Mouse (Mus musculus) T-helper 2 cell (primary cell): ENCODE data around the gene Icam1.

ENCODE experiments used
- in situ Hi-C: fragments of 300-600 bp; cut with MboI, MseI; formaldehyde crosslinking; loops from one replicate; pipeline ENCODE4 v1.15.1; 2025; ENCODE audit warnings: high pct_unique_total_duplicates

Icam1 gene

DNA sequence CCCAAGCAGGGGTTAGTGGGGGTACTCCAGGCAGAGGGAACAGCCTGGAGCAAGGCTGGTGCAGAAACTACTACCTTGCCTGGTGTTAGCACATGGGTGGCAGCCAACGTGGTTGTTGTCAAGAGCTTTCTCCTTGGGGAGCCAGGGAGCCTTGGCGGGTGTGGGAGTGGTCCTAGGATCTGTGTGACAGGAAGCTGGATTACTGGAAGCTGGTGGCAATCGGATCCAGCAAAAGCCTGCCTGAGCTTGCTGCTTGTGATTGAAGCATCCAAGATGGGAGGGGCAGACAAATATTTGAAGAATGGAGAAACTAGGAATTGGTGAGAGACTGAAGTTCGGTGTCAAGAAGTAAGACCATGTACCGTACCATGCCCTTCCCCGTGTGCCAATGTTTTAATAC lies 6.5 kb downstream of the Icam1 start:
- in situ Hi-C loops, result no loop called here

DNA sequence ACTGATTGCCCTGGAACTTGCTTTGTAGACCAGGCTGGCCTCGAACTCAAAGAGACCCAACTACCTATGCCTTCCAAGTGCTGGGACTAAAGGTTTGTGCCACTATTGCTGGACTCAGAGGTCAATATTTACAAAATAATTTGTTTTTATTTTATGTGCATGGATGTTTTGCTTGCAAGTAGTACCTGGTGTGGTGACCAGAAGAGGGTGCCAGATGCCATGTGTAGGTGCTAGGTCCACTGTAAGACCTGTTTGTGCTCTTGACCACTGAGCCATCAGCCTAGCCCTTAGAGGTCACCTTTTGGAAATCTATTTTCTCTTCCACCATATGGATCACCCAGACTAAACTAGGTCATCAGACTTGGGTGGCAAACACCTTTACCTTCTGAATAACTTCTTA lies 6.9 kb downstream of the Icam1 start:
- in situ Hi-C loops, result no loop called here

DNA sequence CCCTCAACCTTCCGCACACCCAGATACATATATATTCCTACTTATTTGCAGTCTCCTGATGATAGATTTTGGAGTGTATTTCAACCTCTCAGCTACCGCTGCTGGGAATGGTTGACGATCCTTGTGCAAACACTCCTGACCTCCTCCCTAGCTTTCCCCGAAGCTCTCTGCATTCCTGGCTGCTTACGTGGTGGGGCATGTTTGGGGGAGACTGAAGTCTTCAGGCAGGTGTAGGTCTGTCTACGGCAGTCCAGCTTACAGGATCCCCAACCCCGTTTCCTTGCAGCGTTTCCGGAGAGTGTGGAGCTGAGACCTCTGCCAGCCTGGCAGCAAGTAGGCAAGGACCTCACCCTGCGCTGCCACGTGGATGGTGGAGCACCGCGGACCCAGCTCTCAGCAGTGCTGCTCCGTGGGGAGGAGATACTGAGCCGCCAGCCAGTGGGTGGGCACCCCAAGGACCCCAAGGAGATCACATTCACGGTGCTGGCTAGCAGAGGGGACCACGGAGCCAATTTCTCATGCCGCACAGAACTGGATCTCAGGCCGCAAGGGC lies 9.5 kb downstream of the Icam1 start:
- in situ Hi-C loops, result loop anchor here (5.0 kb wide), 1 partner anchor 117 kb away; no protein-coding TSS in a partner anchor

DNA sequence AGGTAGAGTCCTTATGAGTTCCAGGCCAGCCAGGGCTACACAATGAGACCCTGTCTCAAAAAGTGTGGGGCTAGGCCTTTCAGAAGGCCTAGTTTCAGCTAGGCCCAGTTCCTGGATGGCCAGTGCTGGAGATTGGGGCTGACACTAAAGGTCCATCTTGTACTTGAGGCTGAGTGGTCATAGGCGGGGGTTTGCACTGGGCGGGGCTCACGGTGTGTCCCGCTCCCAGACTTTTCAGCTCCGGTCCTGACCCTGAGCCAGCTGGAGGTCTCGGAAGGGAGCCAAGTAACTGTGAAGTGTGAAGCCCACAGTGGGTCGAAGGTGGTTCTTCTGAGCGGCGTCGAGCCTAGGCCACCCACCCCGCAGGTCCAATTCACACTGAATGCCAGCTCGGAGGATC lies 11.1 kb downstream of the Icam1 start:
- in situ Hi-C loops, result loop anchor here (5.0 kb wide), 1 partner anchor 115 kb away; no protein-coding TSS in a partner anchor

DNA sequence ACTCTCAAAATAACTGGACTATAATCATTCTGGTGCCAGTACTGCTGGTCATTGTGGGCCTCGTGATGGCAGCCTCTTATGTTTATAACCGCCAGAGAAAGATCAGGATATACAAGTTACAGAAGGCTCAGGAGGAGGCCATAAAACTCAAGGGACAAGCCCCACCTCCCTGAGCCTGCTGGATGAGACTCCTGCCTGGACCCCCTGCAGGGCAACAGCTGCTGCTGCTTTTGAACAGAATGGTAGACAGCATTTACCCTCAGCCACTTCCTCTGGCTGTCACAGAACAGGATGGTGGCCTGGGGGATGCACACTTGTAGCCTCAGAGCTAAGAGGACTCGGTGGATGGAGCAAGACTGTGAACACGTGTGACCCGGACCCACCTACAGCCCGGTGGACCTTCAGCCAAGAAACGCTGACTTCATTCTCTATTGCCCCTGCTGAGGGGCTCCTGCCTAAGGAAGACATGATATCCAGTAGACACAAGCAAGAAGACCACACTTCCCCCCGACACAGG lies 12.0 kb downstream of the Icam1 start:
- in situ Hi-C loops, result loop anchor here (5.0 kb wide), 1 partner anchor 114 kb away; no protein-coding TSS in a partner anchor

DNA sequence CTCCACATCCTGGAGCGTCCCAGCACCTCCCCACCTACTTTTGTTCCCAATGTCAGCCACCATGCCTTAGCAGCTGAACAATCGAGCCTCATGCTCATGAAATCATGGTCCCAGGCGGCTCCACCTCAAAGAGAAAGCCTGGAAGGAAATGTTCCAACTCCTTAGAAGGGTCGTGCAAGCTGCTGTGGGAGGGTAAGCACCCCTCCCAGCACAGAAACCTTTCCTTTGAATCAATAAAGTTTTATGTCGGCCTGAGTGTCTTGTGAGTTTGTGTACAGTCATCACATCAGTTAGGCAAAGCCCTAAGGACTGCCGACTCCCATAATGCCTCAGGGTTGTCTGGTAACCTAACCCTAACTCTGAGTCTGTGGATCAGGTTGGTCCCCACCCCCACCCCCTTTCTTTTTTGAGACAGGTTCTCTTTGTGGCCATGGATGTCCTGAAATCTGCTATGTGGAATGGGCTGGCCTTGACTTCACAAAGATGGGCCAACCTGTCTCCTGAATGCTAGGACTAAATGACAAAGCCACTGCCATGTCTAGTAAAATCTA lies 12.8 kb downstream of the Icam1 start:
- in situ Hi-C loops, result loop anchor here (5.0 kb wide), 1 partner anchor 114 kb away; no protein-coding TSS in a partner anchor

DNA sequence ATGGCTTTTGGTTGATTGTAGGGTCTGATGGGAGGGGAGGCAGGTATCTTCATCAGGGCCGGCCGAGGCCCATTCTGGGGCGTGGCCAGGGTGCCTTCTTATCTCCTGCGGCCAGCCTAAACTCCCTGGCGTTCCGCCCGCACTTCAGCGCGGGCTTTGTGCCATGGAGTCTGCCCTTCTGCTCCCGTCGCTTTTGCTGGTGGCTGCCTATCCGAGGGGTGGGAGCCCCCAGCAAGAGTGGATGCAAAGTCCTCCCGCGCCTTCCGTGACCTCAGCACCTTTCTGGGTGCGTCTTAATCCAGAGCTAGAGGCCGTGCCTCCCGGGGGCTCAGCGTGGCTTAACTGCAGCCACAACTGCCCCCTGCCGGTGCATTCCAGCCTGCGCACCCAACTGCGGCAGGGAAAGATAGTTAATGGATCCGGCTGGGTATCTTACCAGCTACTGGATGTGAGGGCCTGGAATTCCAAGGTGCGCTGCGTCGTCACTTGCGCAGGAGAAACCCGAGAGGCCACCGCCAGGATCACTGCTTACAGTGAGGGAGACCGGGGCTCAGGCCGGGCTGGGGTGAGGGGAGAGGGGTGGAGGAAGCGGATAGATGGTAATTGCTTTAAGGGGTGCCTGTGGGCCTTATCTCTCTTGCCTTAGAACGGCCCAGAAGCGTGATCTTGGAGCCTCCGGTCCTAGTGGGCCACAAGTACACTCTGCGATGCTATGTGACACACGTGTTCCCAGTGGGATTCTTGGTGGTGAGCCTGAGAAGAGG lies 13.7 kb downstream of the Icam1 start, which contains the start of gene Icam4:
Gene Icam4, plus strand, starts transcription at position 83 of the 764 bp plus-strand sequence.
- in situ Hi-C loops, result loop anchor here (5.0 to 10.0 kb wide), 2 partner anchors 113 to 1195 kb away; partner anchors contain the start of gene Zfp809

DNA sequence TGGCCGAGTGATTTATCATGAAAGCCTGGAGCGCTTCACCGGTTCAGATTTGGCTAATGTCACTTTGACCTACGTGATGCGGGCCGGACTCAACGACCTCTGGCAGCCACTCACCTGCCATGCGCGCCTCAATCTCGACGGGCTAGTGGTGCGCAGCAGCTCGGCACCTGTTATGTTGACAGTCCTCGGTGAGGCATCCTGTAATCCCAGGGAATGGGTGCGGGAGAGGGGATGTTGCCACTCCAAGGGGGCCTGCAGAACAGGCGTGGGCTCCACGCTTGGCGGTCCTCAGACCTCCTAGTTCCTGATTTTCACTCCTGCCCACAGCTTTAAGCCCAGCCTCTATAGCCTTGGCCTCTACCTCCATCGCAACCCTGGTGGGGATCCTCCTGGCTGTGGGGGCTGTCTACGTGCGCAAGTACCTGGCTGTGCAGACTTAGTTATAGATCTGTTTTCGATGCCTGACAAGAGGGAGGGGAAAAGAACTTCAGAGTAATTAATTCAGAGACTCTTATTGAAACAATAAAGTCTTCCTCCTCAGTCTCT lies 14.3 kb downstream of the Icam1 start:
- in situ Hi-C loops, result loop anchor here (10.0 kb wide), 1 partner anchor 1195 kb away; the partner anchor contains the start of gene Zfp809

DNA sequence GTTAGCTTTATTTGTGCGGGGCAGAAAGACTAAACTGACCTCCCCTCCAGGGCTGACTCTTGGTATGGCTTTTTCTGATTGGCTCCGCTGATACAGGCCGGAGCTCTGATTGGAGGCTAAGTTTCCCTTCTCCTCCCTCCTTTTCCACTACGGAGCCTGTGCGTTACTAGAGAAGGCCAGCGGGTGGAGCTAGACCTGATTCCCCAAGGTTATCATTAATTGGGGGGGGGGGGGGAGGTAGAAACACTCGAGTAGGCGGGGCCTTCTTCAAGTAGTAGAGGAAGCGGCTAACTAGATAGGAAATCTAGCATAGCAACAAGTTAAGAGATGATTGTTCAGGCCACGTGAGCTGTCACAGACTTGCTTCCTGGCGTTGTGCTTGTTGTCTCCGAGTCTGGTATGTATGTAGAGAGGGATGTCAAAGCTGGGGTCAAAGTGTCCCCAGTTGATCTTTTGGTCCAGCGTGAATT lies 15.0 kb downstream of the Icam1 start:
- in situ Hi-C loops, result loop anchor here (10.0 kb wide), 1 partner anchor 1194 kb away; the partner anchor contains the start of gene Zfp809

DNA sequence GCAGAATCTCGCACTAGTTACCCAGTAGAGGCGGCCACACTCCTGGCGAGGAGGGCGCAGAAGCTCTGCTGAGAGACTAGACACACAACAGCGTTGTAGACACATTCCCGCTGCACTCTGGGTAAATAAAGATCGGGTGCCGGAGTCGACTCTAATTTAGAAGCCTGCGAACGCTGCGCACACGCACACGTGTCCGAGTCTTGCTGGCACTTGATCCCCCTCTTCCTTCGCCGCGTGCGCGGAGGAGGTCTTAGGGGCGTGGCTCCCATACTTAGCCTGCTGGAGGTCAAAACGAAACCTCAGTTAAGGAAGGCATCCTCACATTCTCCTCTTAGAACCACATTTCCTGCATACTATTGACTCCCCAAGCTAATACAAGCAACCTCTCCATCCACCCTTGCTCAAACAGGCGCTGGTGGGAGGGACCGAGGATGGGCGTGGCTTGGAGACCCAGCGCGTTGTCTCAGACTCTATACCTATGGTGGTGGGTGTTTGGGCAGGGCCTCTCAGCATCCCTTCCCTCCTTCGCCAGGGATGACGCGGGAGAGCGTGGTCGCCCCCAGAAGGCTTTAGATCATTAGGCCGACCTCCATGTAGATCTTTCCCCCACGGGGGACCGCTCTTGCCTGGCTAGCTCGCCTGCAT lies 15.6 kb downstream of the Icam1 start:
- in situ Hi-C loops, result loop anchor here (10.0 kb wide), 1 partner anchor 1193 kb away; the partner anchor contains the start of gene Zfp809

DNA sequence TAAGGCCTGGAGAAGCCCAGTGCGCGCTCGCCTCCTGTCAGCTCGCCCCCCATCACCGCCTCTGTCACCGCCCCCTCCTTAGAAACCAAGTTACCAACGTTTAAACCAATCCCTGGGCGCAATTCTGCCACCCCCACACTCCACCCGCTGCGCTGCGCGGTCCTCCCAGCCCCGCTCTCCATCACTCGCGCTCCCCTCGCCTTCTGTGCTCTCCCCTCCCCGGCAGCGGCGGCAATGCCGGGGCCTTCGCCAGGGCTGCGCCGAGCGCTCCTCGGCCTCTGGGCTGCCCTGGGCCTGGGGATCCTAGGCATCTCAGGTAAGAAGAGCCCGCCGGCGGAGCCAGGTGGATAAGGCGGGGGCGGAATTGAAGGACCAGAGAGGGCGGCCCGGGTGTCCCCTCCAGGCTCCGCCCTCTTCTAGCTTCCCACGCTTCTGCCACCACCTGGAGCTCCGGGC lies 16.1 kb downstream of the Icam1 start, which contains the start of gene Icam5:
Gene Icam5, plus strand, starts transcription at position 178 of the 456 bp plus-strand sequence.
- in situ Hi-C loops, result loop anchor here (10.0 kb wide), 1 partner anchor 1193 kb away; the partner anchor contains the start of gene Zfp809

DNA sequence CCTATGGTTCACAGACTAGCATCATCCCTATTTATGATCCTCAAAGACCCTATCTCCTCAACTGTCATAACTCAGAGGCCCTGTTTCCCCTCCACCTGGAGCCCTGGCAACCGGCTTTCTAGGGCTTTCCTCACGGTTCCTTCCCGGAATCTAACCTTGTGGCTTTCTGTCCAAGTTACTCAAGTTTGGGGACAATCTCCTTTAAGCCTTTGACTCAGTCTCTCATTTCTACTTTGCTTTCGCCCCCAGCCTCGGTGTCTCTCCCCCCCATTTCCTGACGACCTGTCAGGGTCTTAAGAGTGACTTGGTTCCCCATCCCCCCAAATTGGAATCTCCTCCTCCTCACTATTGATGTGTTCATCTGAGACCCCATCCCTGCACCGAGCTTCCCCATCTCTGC lies 16.7 kb downstream of the Icam1 start:
- in situ Hi-C loops, result loop anchor here (10.0 kb wide), 1 partner anchor 1192 kb away; the partner anchor contains the start of gene Zfp809

DNA sequence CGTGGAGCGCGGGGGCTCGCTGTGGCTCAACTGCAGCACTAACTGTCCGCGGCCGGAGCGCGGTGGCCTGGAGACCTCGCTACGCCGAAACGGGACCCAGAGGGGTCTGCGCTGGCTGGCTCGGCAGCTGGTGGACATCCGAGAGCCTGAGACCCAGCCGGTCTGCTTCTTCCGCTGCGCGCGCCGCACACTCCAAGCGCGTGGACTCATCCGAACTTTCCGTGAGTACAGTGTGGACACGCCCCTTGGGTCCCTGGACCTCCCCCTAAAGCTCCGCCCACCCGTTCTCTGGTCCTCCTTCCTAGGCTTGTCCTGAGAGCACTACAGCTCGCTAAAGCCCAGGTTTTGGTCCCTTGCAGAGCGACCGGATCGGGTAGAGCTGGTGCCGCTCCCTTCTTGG lies 17.4 kb downstream of the Icam1 start:
- in situ Hi-C loops, result loop anchor here (10.0 kb wide), 1 partner anchor 1192 kb away; the partner anchor contains the start of gene Zfp809

DNA sequence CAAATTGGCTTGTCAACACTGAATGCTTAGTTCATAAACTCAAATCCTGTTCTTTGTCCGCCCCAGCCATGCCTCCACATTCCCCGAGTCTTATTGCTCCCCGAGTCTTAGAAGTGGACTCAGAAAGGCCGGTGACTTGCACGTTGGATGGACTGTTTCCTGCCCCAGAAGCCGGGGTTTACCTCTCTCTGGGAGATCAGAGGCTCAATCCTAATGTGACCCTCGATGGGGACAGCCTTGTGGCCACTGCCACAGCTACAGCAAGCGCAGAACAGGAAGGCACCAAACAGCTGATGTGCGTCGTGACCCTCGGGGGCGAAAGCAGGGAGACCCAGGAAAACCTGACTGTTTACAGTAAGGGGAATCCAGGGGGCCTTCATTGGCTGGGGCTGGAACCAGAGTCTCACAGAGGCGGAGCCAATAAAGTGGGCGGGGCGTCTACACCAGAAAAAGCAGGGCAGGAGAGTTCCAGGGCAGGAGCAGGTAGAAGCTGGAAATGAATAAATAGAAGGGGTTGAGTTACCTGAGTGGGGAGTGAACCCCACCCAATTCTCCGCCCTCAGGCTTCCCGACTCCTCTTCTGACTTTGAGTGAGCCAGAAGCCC lies 18.8 kb downstream of the Icam1 start:
- in situ Hi-C loops, result loop anchor here (10.0 kb wide), 1 partner anchor 1190 kb away; the partner anchor contains the start of gene Zfp809

DNA sequence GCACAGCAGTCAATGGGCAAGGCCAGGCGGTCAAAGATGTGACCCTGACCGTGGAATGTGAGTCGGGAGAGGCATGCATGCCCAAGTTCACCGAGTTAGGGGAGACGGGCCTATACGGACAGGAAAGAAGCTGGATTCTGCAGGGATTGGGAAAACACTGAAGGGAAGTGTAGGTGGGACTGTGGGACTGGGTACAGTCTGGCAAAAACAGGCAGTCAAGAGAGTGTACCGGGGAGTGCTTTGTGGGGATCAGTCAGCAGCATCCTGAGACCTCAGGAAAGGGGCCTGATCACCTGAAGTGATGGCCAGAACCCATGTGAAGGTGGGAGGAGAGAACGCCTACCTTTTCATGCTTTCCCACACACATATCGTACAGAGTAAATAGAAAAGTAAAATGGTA lies 19.8 kb downstream of the Icam1 start:
- in situ Hi-C loops, result loop anchor here (10.0 kb wide), 1 partner anchor 1189 kb away; the partner anchor contains the start of gene Zfp809

DNA sequence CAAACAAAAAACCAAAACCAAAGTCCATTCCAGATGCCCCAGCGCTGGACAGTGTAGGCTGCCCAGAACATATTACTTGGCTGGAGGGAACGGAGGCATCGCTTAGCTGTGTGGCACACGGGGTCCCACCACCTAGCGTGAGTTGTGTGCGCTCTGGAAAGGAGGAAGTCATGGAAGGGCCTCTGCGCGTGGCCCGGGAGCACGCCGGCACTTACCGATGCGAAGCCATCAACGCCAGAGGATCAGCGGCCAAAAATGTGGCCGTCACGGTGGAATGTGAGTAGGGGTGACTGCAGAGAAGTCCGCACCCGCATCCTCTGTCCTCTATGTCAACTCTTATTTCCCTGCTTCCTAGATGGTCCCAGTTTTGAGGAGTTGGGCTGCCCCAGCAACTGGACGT lies 20.4 kb downstream of the Icam1 start:
- in situ Hi-C loops, result loop anchor here (10.0 kb wide), 1 partner anchor 1189 kb away; the partner anchor contains the start of gene Zfp809

DNA sequence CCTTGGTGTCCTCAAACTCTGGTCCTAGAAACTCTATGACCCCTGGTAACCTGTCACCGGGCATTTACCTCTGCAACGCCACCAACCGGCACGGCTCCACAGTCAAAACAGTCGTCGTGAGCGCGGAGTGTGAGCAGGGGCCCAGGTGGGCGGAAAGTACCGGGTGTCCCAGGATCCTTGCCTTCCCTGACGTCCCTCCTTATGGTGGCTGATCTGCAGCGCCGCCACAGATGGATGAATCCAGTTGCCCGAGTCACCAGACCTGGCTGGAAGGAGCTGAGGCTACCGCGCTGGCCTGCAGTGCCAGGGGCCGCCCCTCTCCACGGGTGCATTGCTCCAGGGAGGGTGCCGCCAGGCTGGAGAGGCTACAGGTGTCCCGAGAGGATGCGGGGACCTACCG lies 20.9 kb downstream of the Icam1 start:
- in situ Hi-C loops, result loop anchor here (10.0 kb wide), 1 partner anchor 1188 kb away; the partner anchor contains the start of gene Zfp809

DNA sequence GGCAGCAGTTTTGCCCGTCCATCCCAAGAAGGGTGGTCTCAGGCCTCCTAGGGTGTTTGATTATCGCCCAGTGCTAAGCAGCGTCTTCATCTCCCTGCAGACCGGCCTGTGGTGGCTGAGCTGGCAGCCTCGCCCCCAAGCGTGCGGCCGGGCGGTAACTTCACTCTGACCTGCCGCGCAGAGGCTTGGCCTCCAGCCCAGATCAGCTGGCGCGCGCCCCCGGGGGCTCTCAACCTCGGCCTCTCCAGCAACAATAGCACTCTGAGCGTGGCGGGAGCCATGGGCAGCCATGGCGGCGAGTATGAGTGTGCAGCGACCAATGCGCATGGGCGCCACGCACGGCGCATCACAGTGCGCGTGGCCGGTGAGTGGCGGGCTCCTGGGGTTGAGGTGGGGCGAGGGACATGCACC lies 21.7 kb downstream of the Icam1 start:
- in situ Hi-C loops, result loop anchor here (10.0 kb wide), 1 partner anchor 1187 kb away; the partner anchor contains the start of gene Zfp809

DNA sequence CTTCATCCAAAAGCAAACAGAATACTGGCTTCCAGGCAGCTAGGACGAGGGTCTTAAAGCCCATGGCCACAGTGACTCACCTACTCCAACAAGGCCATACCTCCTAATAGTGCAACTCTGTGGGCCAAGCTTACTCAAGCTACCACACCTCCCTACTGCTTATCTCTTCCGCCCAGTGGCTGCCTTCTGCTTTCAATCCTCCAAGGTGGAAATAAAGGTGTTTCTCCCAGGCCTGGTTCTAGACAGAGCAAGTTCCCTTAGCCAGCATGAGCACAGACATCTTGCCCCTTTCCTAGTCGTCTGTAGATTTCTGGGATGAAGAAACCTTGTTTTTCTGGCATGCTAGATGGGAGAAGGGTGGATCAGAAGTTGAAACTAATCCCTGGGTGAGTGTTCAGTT lies 24.0 kb downstream of the Icam1 start:
- in situ Hi-C loops, result loop anchor here (5.0 to 10.0 kb wide), 2 partner anchors 78 to 1185 kb away; partner anchors contain the start of gene Zfp809

DNA sequence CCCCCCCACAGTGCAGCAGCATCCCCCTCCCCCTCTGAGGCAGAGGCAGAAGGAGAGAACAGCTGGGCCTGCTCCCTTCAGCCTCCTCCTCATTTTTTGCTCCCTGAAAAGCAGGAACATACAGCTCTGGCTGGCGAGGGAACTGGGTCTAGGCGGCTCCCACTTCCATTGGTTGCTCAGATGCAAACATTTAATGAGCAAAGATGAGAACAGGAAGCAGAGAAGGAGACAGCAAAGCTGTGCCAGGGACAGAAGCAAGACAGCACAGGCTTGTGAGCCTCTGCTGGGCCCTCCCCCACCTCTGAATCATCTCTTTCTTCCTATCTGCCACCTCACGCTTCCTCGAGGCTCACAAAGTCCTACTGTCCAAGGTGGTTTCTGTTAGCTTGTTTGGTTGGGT lies 25.5 kb downstream of the Icam1 start:
- in situ Hi-C loops, result loop anchor here (5.0 kb wide), 1 partner anchor 76 kb away; no protein-coding TSS in a partner anchor
